Mouse (Mus musculus): Measurements from ENCODE around the gene Trim14. TPM values are rescaled to one million over a fixed set of nuclear protein-coding genes. Genes with fewer than 3 reads are reported as not detected.

Trim14 gene
- total and polyA plus RNA-seq, 3 experiments, result 11.6 to 35.4 (median 26.5) TPM

DNA sequence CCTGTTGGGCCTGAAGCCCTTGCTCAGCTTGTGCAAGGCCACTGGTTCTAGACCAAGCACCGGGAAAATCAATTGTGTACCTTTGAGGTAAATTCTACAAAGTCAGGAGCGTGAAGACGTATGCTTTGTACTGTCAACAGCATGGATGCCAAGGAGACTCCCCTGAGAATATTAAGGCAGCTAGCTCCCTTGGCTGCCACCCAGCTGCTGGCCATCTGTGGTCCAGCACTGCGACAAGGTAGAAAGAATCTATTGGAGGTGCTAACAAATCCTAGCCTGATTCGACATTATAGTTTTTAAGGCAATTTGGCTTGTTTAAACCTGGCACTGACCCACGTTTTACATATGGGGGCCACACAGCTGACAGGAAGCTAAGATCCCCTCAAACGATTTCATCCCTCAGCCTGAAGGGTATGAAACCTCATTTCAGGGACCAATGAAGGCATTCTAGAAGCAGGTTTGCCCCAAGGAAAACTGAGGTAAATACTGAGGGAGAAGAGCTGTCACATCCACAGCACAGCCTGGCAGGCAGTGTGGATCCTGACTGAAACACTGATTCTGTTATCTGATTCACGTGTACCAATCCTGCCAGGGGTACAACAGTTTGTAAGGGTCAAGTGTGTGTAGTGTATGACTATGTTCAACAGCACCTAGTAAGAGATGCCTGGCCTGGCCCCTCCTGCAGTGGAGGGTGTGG lies 30.4 kb downstream of the Trim14 start:
- Histone ChIP-seq H3K4me2 (ENCODE audit: insufficient read depth, low read depth, poor library complexity, severe bottlenecking) (no peak overlapping the region), H3K36me3 (replicated peaks in 1 of 2; ENCODE audit: control insufficient read depth in 1 of 2, insufficient read depth in 1 of 2, low read length in 1 of 2) (peaks cover 61 to 77% of the 10 kb centered on the region in 2 experiments), H3K4me1 (ENCODE audit: control insufficient read depth in 1 of 2, insufficient read depth in 2 of 2) (peaks cover 6% of the 10 kb centered on the region in 2 experiments; a peak in 2 of 4 replicates), H3K27me3 (replicated peaks) (no peaks in the 10 kb centered on the region), H3K9me3 (replicated peaks; ENCODE audit: low read length) (peaks cover 3% of the 10 kb centered on the region), H3K79me2 (replicated peaks; ENCODE audit: control insufficient read depth, extremely low read depth, insufficient read depth, poor library complexity, severe bottlenecking) (no peaks in the 10 kb centered on the region), H3K4me3 (replicated peaks in 1 of 3; ENCODE audit: low read depth in 2 of 3, low read length in 2 of 3, poor library complexity in 1 of 3) (no peak overlapping the region), H3K27ac (ENCODE audit: insufficient read depth, low read depth) (peak overlapping the region; percentile 30; the same call in 1 of the 2 replicates), H3K9ac (ENCODE audit: insufficient read depth, low read depth) (no peak overlapping the region)
- no peak for DNase-seq (ENCODE audit: extremely low read depth)
- no peak for TF ChIP-seq NRF1 (IDR thresholded peaks at IDR 0.05; ENCODE audit: low read depth, low read length)
- peak; percentile 61; the same call in 1 of the 2 replicates for TF ChIP-seq POLR2AphosphoS2 (IDR thresholded peaks at IDR 0.05; ENCODE audit: low read depth, low read length)
- in situ Hi-C loops (cut with MboI; ENCODE audit: low pct_ligation_motif_present, low pct_unique_long_range_greater_than_20kb, low sequenced_read_pairs), result no loop called here
- dilution Hi-C loops (cut with MboI; ENCODE audit: extremely low pct_ligation_motif_present, extremely low pct_unique_long_range_greater_than_20kb, low sequenced_read_pairs), result no loop called here

- Histone ChIP-seq H3K9ac (ENCODE audit: insufficient read depth, low read depth) (no peak overlapping the region), H3K4me3 (replicated peaks in 1 of 3; ENCODE audit: low read depth in 2 of 3, low read length in 2 of 3, poor library complexity in 1 of 3) (no peak overlapping the region), H3K4me1 (ENCODE audit: control insufficient read depth in 1 of 2, insufficient read depth in 2 of 2) (peaks cover 6% of the 10 kb centered on the region in 2 experiments; a peak in 2 of 4 replicates), H3K27me3 (replicated peaks) (no peaks in the 10 kb centered on the region), H3K4me2 (ENCODE audit: insufficient read depth, low read depth, poor library complexity, severe bottlenecking) (no peak overlapping the region), H3K79me2 (replicated peaks; ENCODE audit: control insufficient read depth, extremely low read depth, insufficient read depth, poor library complexity, severe bottlenecking) (no peaks in the 10 kb centered on the region), H3K9me3 (replicated peaks; ENCODE audit: low read length) (peaks cover 3% of the 10 kb centered on the region), H3K36me3 (replicated peaks in 1 of 2; ENCODE audit: control insufficient read depth in 1 of 2, insufficient read depth in 1 of 2, low read length in 1 of 2) (peaks cover 75 to 89% of the 10 kb centered on the region in 2 experiments), H3K27ac (ENCODE audit: insufficient read depth, low read depth) (no peak overlapping the region)
- DNase-seq (ENCODE audit: extremely low read depth), result no peak
- TF ChIP-seq PAX5 (IDR thresholded peaks at IDR 0.05; ENCODE audit: low read length), result no peak
- TF ChIP-seq USF2 (conservative IDR thresholded peaks at IDR 0.05; ENCODE audit: low read depth, low read length), result no peak
- TF ChIP-seq KAT2A (IDR thresholded peaks at IDR 0.05; ENCODE audit: insufficient replicate concordance, low read length), result no peak
- no peak for TF ChIP-seq UBTF (IDR thresholded peaks at IDR 0.05; ENCODE audit: low read depth, low read length)
- TF ChIP-seq MXI1 (IDR thresholded peaks at IDR 0.05; ENCODE audit: low read depth, low read length), result no peak
- dilution Hi-C loops (cut with MboI; ENCODE audit: extremely low pct_ligation_motif_present, extremely low pct_unique_long_range_greater_than_20kb, low sequenced_read_pairs), result no loop called here
- in situ Hi-C loops (cut with MboI; ENCODE audit: low pct_ligation_motif_present, low pct_unique_long_range_greater_than_20kb, low sequenced_read_pairs), result no loop called here
Measured at GRCm38 (mm10) chr4:46503881-46504280, 32.1 kb downstream of the Trim14 start.

GRCm38 (mm10) chr4:46502606-46503502 lies 33.1 kb downstream of the Trim14 start:
- DNase-seq (ENCODE audit: extremely low read depth), result no peak
- in situ Hi-C loops (cut with MboI; ENCODE audit: low pct_ligation_motif_present, low pct_unique_long_range_greater_than_20kb, low sequenced_read_pairs), result no loop called here
- dilution Hi-C loops (cut with MboI; ENCODE audit: extremely low pct_ligation_motif_present, extremely low pct_unique_long_range_greater_than_20kb, low sequenced_read_pairs), result no loop called here
- TF ChIP-seq MAFK (IDR thresholded peaks at IDR 0.05; ENCODE audit: insufficient replicate concordance, low read length) (no peak), RCOR1 (conservative IDR thresholded peaks at IDR 0.05; ENCODE audit: low read depth, low read length) (no peak), POLR2AphosphoS2 (IDR thresholded peaks at IDR 0.05; ENCODE audit: low read depth, low read length) (no peak; the same call in 1 of the 2 replicates), MAZ (IDR thresholded peaks at IDR 0.05; ENCODE audit: low read depth, low read length) (no peak), MXI1 (IDR thresholded peaks at IDR 0.05; ENCODE audit: low read depth, low read length) (no peak), NRF1 (IDR thresholded peaks at IDR 0.05; ENCODE audit: low read depth, low read length) (no peak), RAD21 (IDR thresholded peaks at IDR 0.05; ENCODE audit: low read depth, low read length) (no peak), PAX5 (IDR thresholded peaks at IDR 0.05; ENCODE audit: low read length) (no peak), JUND (conservative IDR thresholded peaks at IDR 0.05; ENCODE audit: low read depth, low read length) (no peak), SMC3 (IDR thresholded peaks at IDR 0.05; ENCODE audit: low read depth, low read length) (no peak), KAT2A (IDR thresholded peaks at IDR 0.05; ENCODE audit: insufficient replicate concordance, low read length) (no peak), CHD2 (IDR thresholded peaks at IDR 0.05; ENCODE audit: low read length) (no peak), MEF2A (IDR thresholded peaks at IDR 0.05; ENCODE audit: borderline replicate concordance, low read depth, low read length) (no peak), HCFC1 (IDR thresholded peaks at IDR 0.05; ENCODE audit: low read depth, low read length) (no peak), E2F4 (IDR thresholded peaks at IDR 0.05; ENCODE audit: insufficient replicate concordance, low read depth, low read length) (no peak), SIN3A (IDR thresholded peaks at IDR 0.05; ENCODE audit: low read length) (no peak), UBTF (IDR thresholded peaks at IDR 0.05; ENCODE audit: low read depth, low read length) (no peak), USF2 (conservative IDR thresholded peaks at IDR 0.05; ENCODE audit: low read depth, low read length) (no peak), CHD1 (IDR thresholded peaks at IDR 0.05; ENCODE audit: low read depth, low read length) (no peak), JUN (IDR thresholded peaks at IDR 0.05; ENCODE audit: insufficient read depth, low read depth, low read length) (no peak)
- Histone ChIP-seq H3K9ac (ENCODE audit: insufficient read depth, low read depth) (no peak overlapping the region), H3K79me2 (replicated peaks; ENCODE audit: control insufficient read depth, extremely low read depth, insufficient read depth, poor library complexity, severe bottlenecking) (no peaks in the 10 kb centered on the region; the same call in 1 of the 2 replicates), H3K4me1 (ENCODE audit: control insufficient read depth in 1 of 2, insufficient read depth in 2 of 2) (peaks cover 6% of the 10 kb centered on the region in 2 experiments; a peak in 2 of 4 replicates), H3K9me3 (replicated peaks; ENCODE audit: low read length) (peaks cover 3% of the 10 kb centered on the region), H3K4me3 (replicated peaks in 1 of 3; ENCODE audit: low read depth in 2 of 3, low read length in 2 of 3, poor library complexity in 1 of 3) (no peak overlapping the region), H3K4me2 (ENCODE audit: insufficient read depth, low read depth, poor library complexity, severe bottlenecking) (no peak overlapping the region), H3K27me3 (replicated peaks) (no peaks in the 10 kb centered on the region), H3K36me3 (replicated peaks in 1 of 2; ENCODE audit: control insufficient read depth in 1 of 2, insufficient read depth in 1 of 2, low read length in 1 of 2) (peaks cover 75 to 95% of the 10 kb centered on the region in 2 experiments), H3K27ac (ENCODE audit: insufficient read depth, low read depth) (no peak overlapping the region)

Measured in CH12.LX (cell line).